Mouse (Mus musculus) left cerebral cortex, adult 8-10 months (tissue): ENCODE data around the gene Vps37c. TPM values are rescaled to one million over a fixed set of nuclear protein-coding genes. Genes with fewer than 3 reads are reported as not detected.

ENCODE experiments used
- DNase-seq, 2 experiments: peaks; one replicate each; pipeline ENCODE4 v3.0.0; 2022; ENCODE audit warnings: low spot score in 2 of 2
- total RNA-seq, 4 experiments: library from RNA; stranded (reverse); gene quantifications; 2 replicates each; pipeline ENCODE4 v1.2.4; 2022

The Vps37c gene
- total RNA-seq, 4 experiments from 2014 or later: 17.8 to 23.9 (median 20.9) TPM

DNA sequence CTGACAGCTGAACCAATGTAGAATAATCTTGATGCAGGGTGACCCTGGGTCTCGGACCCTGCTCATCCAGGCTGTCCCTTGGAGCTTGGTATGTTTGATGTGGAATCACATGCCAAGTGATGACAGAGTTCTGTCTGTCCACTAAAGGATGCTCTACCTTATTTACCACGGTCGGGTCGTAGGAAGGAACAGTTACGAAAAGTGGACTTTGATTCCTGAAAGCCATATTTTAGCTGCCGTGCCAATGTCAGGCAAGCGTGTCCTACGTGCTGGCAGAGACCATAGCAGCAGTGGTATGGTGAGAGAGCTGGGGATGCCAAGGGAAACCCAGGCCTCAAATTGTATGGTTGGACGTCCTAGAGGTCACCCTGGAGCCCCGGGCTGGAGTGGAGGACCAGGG lies 25.0 kb downstream of the Vps37c start:
- no peak for DNase-seq

DNA sequence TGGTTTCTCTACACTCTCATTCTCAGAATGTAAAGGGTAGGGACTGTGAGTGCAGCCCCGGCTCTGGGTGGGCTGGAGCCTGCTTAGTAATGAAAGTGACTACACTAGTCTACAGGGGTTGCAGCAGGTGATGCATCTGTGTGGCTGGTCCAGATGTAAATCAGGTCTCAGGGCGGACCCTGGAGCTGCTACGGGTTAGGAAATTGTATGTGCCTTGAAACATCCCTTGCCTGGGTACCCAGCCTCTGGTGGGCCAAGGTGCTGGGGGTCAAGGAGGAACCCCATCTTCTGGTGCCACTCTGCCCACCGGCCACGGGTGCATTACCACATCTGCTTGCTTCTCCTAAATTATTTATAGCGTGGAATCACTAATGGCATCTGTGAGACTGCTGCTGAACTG lies 25.6 kb downstream of the Vps37c start:
- no peak for DNase-seq

DNA sequence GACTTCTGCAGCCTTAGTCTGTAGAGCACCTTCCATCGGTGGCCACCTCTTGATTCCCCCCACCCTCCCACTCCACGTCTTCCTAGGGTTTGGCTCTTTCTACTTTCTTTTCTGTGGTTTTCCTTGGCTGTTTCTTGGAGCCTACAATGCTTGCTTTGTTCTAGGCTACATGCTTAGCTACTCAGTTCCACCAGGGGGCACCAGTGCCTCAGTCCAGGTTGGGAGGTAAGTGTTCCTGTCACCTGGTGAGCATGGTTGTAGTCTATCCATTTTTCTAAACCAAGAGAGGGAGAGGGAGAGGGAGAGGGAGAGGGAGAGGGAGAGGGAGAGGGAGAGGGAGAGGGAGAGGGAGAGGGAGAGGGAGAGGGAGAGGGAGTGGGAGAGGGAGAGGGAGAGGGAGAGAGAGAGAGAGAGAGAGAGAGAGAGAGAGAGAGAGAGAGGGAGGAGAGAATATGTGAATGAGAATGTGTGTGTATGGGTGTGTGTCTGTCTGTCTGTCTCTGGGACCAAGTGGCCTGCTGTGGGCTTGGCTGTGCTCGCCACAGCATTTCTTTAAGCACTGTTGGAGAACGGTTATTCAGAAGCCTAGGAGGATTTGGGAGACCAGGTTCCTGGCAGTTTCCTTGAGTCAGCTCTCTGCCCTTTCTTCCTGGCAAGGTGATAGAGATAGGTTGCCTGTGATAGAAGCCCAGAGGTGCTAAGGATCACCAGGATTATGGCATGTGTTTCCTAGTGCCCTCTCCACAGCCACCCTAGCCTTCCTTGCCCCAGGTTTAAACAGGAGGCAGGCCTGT lies 26.3 kb downstream of the Vps37c start:
- peak; percentile 49 to 55 for DNase-seq

DNA sequence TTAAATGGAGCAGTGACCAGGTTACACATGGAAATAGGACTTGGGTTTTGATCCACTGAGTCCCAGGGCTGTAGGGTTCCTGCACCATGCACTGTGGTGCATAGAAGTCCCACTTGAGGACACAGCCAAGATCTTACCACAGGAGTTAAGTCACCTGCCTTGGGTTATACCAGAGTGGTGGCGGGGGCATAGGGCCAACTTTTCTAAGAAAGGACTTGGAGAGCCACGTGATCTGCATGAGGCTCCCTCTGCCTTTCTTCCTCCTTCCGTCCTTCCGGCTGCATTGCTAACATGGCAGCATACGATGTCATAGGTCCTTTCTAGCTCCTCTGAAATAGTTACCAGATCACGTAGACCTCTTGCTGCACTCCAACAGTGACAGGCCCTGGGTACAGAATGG lies 26.9 kb downstream of the Vps37c start:
- DNase-seq: no peak

DNA sequence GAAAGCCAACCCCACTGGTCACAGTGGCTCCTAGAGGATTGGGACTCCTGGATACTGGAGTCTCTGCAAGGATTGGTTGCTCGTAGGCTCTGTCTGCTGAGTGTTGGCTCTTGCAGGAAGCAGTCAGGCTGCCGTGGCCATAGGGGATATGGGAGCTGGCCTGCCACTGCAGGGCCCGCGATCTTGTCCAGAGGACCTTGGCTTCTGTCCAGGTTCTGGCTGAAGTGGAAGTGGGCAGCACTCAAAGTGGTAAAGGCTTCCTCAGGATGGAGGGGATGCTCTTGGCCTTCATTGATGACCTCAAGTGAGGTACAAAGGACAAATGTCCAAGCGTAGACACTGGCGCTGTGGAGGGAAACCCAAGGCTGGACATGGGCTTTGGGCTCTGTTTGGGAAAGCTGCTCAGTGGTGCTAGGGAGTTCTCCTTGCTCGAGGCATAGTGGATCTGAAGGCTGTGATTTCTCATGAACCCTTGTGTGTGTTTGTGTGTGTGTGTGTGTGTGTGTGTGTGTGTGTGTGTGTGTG lies 29.8 kb downstream of the Vps37c start:
- DNase-seq: no peak

DNA sequence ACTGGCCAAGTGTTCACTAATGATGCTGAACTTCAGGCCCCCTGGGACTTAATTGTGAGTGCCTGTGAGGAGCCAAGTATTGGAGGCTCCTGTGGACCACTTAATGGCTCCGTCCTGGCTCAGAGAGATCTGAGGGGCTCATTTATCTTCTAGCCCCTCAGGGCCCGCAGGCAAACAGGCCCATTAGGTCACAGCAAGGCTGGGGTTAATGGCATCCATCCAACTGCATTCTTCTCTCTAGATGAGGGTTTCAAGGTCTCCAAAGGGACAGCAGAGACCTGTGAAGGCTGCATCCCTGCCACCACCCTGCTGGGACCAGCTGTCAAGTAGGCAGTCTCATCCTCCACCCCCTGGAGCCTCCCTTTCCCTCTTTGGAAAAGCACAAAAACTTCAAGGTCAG lies 31.2 kb downstream of the Vps37c start:
- no peak for DNase-seq

DNA sequence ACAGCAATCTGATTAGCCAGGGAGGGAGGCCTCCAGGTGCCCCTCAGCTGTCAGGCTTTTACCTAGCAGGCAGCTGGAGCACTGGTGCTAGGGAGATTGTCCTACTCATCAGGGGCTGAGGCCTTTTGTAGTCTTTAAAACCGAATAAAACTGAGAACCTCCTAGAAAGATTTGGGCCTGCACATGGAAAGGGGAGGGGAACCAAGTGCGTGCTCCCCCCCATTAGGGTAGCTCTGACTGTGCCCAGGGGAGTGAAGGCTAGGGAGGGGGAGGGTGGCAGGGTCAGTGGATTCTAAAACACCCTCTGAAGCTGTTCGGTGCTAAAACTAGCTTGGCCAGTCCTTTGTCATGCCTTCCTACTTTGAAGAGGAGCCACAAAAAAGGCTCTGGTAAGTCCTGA lies 32.0 kb downstream of the Vps37c start:
- no peak for DNase-seq

DNA sequence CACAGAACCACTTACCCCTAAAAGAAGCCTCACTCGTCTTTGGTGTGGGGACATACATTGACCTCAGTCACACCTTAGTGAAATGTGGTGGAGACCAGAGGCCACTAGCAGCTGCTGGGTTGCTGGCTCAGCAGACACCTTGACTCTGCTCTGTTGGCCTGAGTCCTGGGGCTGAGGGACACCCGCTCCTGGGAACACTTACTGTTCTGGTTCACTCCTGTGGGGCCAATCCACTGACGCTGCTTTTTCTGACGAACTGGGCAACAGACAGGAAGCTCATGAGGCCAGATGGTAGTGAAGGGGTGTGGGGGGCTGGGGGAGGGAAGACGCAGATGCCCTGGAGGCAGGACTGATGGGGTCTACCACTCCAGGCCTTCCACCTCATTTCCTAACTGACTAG lies 32.5 kb downstream of the Vps37c start:
- DNase-seq: no peak

DNA sequence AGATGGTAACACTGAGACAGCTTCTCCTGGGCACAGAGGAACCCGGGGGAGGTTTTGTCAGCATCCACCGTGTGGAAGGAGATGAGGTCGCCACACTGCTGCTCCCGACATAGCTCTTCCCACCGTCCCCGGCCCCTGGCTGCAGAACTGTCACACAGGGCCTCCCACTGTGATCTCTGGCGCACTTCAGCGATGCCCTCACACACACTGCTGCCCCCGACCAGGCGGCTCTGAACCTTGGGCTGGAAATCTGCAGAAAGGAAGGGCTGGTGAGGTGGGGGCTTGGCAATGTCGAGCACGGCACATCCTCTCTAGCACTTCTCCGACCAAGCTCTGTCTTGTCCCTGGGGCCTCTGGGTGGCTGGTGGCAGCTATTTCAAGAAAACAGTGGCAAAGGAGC lies 34.5 kb downstream of the Vps37c start:
- DNase-seq: no peak

DNA sequence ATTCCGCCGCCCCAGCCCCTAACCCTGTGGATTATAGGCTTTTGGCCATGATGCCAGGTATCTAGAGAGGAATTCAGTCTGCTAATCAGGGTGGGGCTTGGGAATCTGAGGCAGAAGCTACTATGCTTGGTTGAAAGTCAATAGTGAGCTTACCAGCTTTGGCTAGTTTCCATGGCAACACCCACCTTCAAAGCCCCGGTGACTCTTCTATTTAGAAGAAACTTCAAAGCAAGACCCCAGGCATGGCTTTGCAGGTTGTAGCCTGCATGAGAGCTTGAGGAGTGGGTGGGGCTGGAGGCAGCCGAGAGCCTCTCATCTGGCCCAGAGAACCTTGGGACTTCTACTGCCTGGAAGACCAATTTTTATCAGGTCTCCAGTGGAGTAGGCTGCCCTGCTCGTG lies 35.1 kb downstream of the Vps37c start:
- no peak for DNase-seq

DNA sequence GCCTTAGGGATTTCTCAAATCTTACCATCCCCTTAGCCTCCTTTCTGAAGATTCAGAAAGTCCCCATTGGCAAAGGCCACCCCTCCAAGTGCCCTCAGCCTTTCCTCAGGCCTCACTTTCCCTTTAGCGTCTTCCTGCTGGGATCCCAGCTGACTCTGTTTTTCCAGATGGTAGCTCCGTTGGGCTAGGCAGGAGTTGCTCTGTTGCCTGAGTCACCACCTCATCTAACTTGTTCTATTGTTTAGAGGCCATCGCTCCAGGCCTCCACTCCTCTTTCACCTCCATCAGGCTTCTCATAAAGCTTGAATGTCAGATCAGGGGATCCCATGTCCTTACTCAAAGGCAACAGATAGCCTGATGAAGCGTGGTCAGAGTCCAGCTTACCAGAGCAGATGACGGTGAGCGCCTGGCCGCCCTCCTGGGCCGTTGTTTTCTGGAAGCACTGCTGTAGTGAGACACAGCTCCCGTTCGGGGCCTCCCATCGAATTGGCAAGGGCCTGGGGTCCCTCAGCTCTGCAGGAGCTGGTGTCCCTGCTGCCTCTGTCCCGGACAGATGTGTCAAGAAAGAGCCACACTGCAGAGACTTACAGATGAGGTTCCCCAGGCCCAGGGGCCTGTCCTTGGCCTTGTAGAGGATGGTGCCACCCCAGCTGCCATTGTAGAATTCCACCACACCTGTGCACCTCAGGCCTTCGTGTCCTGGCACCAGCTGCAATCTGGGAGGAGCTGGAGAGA lies 36.3 kb downstream of the Vps37c start:
- DNase-seq: no peak

DNA sequence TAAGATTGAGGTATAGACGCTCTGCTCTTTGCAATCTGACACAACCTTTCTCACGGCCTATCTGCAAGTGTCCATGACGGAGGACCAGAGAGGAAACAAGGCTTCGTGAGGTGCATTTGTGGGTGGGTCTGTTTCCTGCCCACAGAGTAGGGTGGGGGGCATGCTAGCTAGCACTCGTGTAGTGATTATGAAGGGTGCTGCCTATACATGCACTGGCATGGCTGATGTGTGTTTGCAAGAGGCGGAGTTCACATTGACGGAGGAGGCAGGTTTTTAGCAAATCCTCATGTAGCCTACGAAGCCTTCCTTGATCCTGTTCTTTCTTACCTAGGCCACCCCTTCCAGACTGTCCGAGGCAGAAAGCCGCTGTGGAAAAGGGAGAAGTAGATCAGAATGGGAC lies 41.4 kb downstream of the Vps37c start:
- DNase-seq: no peak

DNA sequence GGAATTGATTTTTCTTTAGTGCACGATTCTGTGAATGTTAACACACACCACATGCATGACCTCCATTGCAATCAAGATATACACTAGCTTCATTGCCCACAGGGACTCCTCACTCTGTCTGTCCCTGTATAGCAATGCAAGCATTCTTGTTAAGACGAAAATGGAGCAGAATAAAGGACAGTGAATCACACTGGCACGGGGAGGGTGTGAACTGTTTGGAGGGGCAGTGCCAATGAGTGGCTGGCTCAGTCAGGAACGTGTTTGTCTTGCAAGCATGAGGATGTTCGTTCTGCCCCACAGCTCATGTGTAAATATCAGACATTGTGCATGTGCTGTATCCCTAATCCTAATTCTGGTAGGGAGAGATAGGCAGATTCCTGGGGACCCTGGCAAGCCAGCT lies 41.9 kb downstream of the Vps37c start:
- DNase-seq: no peak

DNA sequence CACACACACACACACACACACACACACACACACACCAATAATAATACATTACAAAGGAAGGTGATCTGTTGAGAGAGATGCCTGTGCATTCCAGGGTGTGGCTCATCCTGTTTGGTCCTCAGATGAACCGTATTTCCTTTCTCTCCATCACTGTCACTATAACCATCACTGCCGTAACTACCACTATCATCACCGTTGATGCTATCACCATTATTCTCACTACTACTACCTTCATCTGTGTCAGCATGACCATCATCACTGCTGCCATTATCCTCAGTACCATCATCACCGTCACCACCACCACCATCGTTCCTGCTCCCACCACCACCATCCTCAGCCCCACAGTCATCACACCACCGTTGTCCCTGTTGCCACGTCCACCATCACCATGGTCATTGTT lies 43.4 kb downstream of the Vps37c start:
- DNase-seq: no peak

DNA sequence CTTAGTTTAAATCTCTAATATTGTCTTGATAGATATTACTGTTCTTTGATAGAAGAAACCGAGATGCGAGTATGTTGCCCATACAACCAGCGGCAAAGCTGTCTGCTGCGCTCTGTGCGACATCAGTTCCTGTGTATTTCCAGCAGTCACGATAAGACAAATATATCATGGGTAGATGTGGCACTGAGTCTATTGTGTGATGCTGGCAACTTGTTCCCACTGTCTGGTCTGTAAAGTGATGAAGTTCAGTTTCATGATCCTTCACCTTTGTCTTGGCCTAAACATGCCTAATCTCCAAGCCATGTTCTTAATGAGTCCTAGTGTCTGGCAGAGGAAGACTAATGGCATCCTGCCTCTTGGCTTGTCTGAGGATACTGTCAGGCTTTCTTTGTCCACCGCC lies 44.2 kb downstream of the Vps37c start:
- DNase-seq: no peak

DNA sequence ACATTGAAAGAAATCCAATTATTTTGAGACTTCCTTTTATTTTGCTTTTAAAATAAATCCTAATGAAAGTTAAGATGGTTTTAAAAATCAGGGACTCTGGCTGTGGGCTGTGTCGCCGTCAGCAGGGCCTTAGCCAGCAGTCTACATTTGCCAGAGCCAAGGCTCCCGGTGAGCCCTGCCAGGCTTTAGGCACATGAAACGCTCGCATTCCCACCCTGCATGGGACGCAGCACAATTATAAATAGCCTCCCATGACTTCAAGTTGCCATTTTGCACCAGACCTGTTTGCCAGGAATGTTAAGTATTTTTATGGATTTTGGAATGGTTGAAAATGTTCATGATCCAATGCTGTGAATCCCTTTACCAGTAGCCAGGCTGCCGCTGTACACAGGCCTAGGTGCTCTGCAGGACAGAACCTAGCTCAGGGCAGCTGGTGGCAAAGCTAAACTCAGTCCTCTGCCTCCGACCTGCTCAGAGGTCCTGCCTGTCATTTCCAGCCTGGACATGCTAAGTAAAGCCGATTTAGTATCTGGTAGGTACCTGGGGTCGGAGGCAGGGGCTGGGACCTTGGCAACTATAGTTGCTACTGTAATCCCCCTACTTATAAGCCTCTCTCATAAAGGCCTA lies 45.1 kb downstream of the Vps37c start:
- peak in 1 of 2 experiments; percentile 59 for DNase-seq

DNA sequence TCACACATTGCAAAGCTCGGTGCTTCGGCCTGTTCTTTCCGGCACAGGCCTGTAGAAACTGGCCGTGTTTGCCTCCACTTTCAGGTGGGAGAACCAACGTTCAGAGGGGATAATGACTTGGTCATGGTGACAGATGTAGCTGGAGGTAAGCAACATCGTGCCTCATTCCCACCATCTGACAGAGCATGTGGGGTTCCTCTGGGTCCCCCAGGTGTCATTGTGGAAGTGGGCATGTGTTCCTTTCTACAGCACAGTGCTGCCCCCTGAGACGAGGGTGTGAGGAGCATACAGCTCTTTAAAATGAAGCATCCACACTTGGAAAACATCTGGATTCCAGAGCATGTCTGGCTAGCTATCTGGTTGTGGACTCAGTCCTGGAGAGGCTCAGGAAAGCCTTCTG lies 46.0 kb downstream of the Vps37c start:
- no peak for DNase-seq

DNA sequence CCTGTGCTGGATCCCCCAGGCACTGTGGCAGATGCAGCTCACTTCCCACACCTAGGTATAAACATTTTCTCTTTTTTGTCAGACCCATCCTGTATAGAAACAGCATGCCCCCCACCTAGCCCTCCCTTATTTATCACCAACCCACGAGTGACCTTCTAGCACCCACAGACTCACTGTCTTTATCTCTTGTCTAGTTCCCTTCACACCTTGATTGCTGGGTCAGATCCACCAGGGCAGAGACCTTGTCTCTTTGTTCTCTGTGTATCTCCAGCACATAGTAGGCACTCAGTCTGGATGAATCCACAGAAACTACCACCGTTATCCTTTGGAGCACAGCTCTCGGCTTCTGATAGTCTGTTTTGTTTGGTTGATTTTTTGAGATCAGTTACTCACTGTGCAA lies 46.5 kb downstream of the Vps37c start:
- no peak for DNase-seq

DNA sequence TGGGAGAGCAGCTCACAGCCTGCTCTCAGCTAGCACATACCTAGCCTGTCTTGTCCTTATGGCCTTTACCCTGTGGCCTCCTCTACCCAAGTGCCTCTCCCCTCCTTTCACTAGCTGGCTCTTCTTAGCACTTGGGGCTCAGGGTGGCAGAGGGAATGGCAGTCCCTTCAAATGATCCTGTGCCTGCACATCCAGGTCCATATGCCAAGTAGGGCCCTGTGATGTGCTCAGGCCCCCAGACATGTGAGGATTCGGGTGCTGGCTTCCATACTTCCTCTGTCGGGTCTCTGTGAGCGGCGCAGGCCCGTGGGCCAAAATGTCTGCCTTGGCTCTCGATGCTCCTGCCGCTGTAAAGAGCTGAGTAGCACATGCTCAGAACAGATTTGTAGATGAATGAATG lies 47.3 kb downstream of the Vps37c start:
- DNase-seq: no peak

DNA sequence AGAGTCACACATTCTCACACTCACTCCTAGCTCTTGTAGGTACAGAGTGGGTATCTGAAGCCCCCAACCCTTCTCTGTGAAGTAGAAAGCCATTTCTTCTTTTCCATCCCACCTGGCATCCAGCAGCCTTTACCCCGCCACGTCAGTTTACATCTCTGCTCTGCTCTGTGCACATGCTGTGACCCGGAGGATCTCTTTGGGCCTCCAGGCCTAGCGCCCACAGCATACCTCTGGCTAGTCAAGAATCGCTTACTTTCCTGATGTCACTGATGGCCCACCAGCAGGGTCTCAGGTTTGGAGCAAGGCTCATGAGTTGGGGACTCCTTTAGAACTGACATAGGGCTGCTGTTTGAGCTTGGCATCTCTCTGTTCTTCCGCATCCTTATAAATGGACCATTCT lies 49.5 kb downstream of the Vps37c start:
- DNase-seq: no peak

DNA sequence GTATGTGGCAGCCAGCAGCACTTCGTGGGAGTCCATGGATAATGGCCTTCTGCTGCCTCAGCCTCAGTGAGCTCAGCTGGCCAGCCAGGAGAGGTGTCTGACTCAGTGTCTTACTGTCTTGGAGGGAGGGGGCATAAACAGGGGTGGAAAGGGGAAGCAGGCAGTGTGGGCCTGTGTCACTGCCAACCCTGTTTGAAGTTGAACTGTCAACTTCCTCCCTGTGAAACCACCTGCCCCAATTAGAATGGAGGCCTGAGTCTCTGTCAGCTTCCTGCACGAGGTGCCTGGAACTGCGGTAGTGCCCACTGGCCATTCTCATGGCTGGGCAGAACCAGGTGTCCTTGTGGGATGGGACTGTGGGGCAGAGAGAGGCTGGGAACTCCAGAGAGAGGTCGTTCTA lies 50.3 kb downstream of the Vps37c start, which contains the start of gene Cd5:
Gene Cd5, minus strand, starts transcription at position 192 of the 400 bp plus-strand sequence.
- no peak for DNase-seq

DNA sequence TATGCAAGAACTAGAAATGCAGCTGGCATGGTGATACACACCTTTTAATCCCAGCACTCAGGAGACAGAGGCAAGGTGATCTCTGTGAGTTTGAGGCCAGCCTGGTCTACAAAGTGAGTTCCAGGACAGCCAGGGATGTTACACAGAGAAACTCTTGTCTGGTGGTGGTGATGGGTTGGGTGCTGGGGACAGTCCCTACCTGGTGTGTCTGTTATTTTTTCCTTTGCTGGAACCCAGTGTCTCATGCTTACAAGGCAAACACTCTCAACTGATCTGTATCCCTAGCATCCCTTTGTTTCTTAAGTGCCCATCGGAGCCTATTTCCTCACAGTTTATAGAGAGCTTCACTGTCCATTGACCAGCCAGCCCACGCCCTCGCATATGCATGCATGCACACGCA lies 51.4 kb downstream of the Vps37c start:
- no peak for DNase-seq
